Mouse (Mus musculus) adrenal gland, adult 18-20 months (tissue): ENCODE data around the gene Vangl2. TPM values are rescaled to one million over a fixed set of nuclear protein-coding genes. Genes with fewer than 3 reads are reported as not detected.

Experiments
- DNase-seq, 2 experiments: peaks; one replicate each; pipeline ENCODE4 v3.0.0; 2021 to 2022; ENCODE audit warnings: low spot score in 2 of 2
- long read RNA-seq, 2 experiments: library from polyadenylated mRNA; stranded (forward); transcript quantifications; one replicate each; pipeline ENCODE4 v2.0.0; 2021
- total RNA-seq, 2 experiments: library from RNA; stranded (reverse); gene quantifications; 1 replicate in 1 of 2; 2 replicates in 1 of 2; pipeline ENCODE4 v1.2.3; 2021

Vangl2 gene
- total RNA-seq, result 1 to 10 TPM; 1.6 to 1.7 TPM
- long read RNA-seq, experiment 1, result 0 reads
- long read RNA-seq, experiment 2, partial matches to known transcripts, result 0 of 3 reads
- long read RNA-seq, experiment 2, other reads (novel, unspliced or antisense), result 3 of 3 reads

DNA sequence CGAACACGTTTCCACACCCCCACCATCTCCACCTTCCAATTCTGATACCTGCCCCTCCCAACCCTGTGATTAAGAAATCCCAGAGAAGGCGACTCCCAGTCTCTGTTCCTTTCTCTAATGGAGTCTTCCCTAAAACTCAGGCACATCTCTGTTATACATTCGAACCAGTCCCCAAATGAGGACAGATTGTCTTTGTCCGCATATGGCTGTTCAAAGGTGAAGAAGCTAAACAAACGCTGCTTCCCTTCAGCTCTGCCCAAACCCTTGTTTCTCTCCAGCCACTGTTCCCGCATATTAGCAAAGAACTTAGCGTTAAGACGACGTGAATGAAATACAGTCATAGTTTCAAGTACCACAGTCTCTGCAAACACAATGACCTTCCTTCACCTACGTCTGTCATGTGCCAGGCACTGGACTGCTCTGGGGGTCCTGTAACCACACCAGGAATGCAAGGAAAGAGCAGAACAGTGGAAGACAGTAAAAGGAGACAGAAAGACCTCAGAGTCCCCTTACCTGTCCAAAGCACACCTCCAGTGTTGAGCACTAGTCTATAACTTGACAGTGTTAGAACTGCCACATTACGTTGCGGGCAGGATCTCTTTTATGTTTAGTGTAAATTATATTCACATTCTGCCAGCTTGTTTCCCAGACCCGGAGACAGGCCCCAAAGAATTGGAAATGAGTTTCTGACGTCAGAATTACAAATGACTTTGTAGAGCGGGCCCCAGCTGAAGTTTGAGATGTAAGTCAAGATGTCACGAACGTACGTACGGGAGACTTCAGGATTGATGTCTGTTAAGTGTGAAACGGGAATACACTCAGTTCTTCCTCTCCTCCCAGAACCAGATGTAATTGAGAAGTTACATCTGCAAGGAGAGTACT is at the start of gene Vangl2:
Gene Vangl2, minus strand, starts transcription at position 51 of the 882 bp plus-strand sequence.
- no peak for DNase-seq

DNA sequence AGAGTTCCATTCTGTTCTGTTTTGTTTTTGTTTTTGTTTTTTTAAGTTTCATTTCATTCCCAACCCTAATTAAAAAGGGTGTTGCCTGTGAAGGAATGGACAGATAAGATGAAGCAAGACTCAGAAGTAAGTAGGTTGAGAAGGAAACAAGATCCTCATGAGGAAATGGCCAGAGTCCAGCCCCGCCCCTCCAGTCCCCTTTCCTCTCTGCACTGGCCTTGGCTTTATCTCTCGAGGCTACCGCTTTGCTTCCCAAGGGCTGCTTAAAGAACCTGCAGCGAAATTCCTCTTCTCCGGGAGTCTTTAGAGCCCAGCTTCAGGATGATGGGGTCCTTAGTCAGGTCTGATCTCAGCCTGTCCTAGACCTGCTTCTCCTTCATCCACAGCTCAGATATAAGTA is 49.7 kb upstream of the Vangl2 start:
- DNase-seq, result peak in 1 of 2 experiments; percentile 21

GRCm38 (mm10) chr1:172072604-172073003 is 44.4 kb upstream of the Vangl2 start:
- DNase-seq, result no peak

DNA sequence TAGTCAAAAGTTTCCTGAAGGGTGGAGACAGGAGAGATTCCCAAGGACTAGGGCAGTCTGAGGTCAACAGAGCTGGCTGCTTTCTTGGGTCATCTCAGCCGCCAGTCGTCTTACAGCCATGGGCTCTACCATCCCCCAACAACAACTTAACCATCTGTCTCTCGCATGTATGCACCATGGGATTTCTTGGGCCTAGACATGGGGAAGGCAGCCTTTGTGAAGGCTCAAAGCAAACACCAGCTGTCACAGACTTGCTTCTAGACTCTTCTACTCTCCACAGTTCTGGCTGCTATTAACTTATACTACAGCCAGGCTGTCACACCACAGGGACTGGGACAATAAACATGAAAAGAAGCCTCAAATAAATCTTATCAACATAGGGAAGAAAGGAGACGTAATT is 43.3 kb upstream of the Vangl2 start:
- no peak for DNase-seq

GRCm38 (mm10) chr1:172070227-172070626 is 42.0 kb upstream of the Vangl2 start:
- DNase-seq, result no peak

DNA sequence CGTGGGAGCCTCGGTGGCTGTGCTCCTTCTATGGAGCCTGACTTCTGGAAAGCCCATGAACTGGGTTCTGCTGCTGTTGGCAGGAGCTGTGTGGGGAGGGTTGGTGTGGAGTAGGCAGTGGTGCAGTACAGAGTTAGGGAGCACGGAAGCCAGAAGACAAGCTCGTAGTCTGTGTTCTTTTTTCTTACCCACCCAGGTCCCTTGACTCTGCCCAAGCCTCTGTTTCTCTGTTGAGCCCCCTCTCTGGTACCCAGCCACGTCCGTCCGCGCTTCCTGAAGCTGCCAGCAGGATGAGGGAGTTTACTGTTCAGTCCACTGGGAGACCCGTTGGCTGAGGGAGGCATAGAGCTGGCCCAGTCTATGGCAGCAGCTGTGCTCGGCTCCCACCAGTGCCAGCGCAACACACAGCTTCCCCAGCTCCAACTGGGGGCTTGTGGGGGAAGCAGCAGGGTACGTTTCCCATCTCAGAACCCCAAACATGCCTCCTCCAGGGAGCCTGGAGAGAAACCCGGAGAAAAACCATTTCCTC is 36.4 kb upstream of the Vangl2 start:
- DNase-seq, result no peak

DNA sequence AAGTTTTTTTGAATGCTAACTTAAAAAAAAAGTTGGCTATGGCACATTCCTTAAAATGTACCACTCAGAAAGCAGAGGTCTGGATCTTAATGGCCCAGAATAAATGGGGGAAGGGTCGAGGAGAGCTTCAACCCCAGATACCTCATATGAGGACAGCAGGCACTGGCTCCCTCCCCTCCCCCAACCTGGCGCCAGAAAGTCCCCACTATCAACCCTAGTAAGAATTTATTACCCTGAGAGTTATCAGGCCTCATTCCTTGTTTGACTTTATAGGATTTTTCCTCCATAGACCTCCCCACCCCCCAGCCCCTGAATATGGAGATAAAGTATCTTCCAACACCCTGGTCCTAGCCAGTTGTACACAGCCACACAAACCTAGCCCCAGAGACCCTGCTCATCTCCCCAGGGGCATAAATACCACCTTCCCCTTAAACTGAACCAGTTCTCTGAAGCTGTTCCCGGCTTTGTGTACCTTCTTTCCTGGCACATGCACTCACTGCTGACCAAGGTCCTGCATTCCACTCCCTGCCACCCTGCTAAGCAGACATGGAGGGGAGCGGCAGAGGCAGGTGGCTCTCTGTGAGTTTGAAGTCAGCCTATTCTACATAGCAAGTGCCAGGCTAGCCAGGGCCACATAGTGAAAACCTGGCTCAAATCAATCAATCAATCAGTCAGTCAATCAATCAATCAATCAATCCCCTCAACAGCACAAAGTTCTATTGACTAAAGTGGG is 35.2 kb upstream of the Vangl2 start:
- DNase-seq, result no peak

- DNase-seq, result no peak
These were observed 33.9 kb upstream of the Vangl2 start for GRCm38 (mm10) chr1:172062101-172062500.

DNA sequence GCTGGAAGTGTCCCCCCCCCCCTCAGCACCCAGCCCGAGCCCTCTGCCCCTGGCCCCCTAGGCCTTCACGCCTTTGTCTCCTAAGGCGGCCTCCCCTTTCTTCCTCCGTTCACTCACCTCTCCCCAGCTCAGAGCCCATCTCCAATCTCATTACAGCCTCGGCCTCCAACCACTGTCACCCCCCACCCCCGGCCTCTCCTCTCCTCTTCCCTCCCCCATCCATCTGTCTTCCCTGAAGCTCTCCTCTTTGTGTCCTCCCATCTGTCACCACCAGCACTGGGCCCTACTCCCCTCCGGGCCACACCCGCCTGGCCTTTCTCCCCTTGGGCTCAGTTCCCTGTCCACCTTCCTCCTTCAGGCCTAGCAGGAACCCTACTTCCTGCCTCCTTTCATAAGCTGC is 33.0 kb upstream of the Vangl2 start:
- no peak for DNase-seq

- no peak for DNase-seq
These were observed 32.4 kb upstream of the Vangl2 start for GRCm38 (mm10) chr1:172060659-172061058.

- no peak for DNase-seq
These were observed 30.6 kb upstream of the Vangl2 start for GRCm38 (mm10) chr1:172058874-172059273.

GRCm38 (mm10) chr1:172058321-172058720 is 30.1 kb upstream of the Vangl2 start:
- no peak for DNase-seq

DNA sequence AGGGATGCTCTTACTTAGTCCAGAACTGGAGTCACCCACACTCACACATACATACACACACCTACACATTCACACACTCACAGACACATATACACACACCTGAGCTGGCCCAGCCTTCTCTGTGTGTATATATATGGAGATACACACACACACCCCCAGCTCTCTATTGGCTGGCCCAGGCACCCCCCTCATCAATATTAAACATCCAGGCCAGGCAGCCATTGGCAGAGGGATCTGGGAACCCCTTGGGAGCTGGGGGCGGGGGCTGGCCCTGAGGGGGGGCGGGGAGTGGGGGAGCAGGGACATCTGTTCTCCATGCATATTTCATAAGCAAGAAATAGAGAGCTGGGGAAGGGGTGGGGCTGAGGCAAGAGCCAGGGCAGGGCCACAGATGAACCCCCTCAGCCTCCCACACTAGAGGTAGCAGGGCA is 29.3 kb upstream of the Vangl2 start, which contains the start of gene Nhlh1:
Gene Nhlh1, minus strand, starts transcription at position 83 of the 431 bp plus-strand sequence.
- DNase-seq, result no peak

DNA sequence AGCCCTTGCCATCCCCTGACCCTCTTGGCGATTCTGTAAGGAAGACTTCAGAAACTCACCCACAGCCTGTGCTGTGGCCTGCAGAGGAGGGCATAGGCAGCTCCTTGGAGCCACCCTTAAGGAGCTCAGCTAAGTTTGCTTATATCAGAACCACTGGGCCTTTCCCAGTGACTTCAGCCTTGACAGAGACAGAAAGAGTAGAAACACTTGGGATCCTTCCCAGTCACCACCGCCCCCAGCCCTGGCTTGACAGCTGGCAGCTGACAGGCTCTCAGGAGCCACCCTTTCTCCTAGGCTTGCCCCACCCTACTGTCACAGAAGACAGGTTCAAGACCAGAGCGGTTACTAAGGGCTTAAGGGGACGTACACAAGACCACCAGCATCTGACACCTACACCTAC is 28.0 kb upstream of the Vangl2 start:
- DNase-seq, result no peak

GRCm38 (mm10) chr1:172053541-172054440 is 25.5 kb upstream of the Vangl2 start:
- DNase-seq, result no peak

- DNase-seq, result no peak
These were observed 24.6 kb upstream of the Vangl2 start for GRCm38 (mm10) chr1:172052766-172053279.

DNA sequence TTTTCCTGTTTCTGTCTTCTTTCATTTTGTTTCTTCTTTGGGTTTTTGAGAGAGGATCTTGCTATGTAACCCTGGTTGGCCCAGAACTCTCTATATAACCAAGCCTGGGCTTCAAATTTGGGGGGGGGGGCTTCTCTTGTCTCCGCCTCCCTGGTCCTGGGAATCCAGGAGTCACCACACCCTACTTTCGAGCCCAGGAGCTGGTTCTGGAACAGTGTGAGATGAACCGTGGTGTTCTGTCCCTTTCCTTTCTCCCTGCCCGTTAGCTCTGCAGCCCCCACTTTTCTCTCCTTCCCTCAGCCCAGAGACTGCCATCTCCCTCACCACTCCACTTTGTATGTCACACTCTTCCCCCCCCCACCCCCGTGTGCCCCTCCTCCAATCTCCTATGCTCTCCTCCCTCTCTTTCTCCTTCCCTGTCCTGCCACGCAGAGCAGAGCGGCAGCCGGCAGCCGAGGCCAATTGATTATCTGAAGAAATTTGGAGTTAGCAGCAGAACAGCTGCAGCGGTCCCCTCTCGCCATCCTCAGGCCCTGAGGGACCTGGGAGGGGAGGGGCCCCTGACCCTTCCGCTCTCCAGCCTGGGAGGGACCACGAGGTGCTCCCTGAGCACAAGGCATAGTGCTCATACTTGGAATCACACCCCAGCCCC is 21.0 kb upstream of the Vangl2 start:
- DNase-seq, result no peak

DNA sequence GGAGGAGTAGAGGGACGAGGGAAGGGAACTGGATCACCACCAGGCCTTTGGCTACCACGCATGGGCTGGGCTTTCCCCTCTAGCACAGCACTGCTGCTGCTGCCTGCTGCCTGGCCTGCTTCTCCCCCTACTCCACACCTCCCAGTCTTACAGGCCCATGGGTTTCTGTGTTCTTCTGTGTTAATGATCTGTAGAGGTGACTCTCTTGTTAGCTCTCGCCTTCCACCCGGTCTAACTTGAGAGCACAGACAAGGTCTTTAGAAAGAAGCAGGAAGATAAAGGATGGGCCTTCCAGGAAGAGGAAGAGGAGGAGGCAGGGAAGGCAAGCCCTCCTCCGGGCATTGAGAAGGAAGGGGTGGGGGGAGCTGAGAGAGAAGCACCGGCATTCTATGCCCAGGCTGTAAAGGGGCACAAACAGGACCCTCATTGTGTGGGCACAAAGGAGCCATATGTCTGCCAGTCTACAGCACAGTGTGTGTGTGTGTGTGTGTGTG is 20.0 kb upstream of the Vangl2 start:
- DNase-seq, result no peak

GRCm38 (mm10) chr1:172046938-172047337 is 18.7 kb upstream of the Vangl2 start:
- DNase-seq, result peak; percentile 58 to 68

DNA sequence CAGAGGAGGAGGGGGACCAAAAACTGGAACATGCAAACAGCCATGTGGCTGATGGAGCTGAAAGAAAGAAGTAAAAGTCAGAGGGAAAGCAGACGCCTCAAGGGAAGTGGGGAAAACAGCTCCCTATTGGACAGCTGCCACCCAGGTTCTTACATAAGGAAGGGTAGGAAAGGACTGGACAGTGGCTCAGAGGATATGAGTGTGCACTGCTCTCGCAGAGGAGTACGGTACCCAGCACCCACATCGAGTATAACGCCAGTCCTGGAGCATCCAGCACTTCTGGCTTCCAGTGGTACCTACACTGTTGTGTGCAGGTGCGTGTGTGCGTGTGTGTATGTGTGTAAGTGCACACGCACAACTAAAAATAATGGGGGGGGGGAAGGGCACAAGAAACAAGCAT is 18.2 kb upstream of the Vangl2 start:
- DNase-seq, result no peak
